Mouse (Mus musculus) spleen, adult 2 months (tissue): ENCODE results near the gene Ifna14. TPM values are rescaled to one million over a fixed set of nuclear protein-coding genes. Genes with fewer than 3 reads are reported as not detected.

Experiments used
- DNase-seq, 2 experiments: peaks; one replicate each; pipeline versions ENCODE4 v3.0.0 to v3.0.0-alpha.2; 2012 to 2021; ENCODE audit warnings: low spot score in 2 of 2, low read depth in 1 of 2
- H3K27ac ChIP-seq: fragments of 200-500 bp; 2 replicates; pipeline ENCODE4 v1.5.1; 2012; ENCODE audit warnings: low read length, inconsistent platforms; ENCODE audit not compliant: insufficient read depth
- H3K27me3 ChIP-seq: fragments of 200-500 bp; 2 replicates; pipeline ENCODE4 v1.6.1; 2012; ENCODE audit warnings: mild to moderate bottlenecking, moderate library complexity, low read length, inconsistent platforms; ENCODE audit not compliant: control insufficient read depth, insufficient read depth
- H3K36me3 ChIP-seq: fragments of 200-500 bp; 2 replicates; pipeline ENCODE4 v1.6.1; 2012; ENCODE audit warnings: mild to moderate bottlenecking, low read length, inconsistent platforms; ENCODE audit not compliant: control insufficient read depth, insufficient read depth
- H3K4me1 ChIP-seq: fragments of 200-500 bp; 2 replicates; pipeline ENCODE4 v1.6.1; 2011; ENCODE audit warnings: inconsistent platforms; ENCODE audit not compliant: control insufficient read depth, insufficient read depth, insufficient read length
- H3K4me3 ChIP-seq: fragments of 200-500 bp; 2 replicates; pipeline ENCODE4 v1.5.1; 2011; ENCODE audit warnings: mild to moderate bottlenecking, inconsistent platforms; ENCODE audit not compliant: insufficient read depth, insufficient read length; ENCODE audit errors: extremely low read depth
- CTCF ChIP-seq: fragments of 200-500 bp; IDR thresholded peaks from 2 replicates; pipeline ENCODE4 v1.5.1; 2011; ENCODE audit warnings: mild to moderate bottlenecking, inconsistent platforms; ENCODE audit not compliant: insufficient read depth, insufficient read length, insufficient replicate concordance; ENCODE audit errors: extremely low read depth
- POLR2A ChIP-seq: fragments of 200-500 bp; IDR thresholded peaks from 2 replicates; pipeline ENCODE4 v1.6.1; 2011; ENCODE audit warnings: low read depth, low read length, inconsistent platforms
- WGBS: fragments of 180-500 bp; shearing (Covaris S2); methylation state at CpG from one replicate; pipeline ENCODE4 v1.1.7; 2018; 5-methylcytosine and 5-hydroxymethylcytosine counted together
- polyA plus RNA-seq: library from polyadenylated mRNA; depleted of rRNA; stranded (reverse); fragments of >200 nt; gene quantifications from 2 replicates; pipeline ENCODE4 v1.2.3, GENCODE M21; 2012

Ifna14 gene
- polyA plus RNA-seq, 1 experiment: not detected

DNA sequence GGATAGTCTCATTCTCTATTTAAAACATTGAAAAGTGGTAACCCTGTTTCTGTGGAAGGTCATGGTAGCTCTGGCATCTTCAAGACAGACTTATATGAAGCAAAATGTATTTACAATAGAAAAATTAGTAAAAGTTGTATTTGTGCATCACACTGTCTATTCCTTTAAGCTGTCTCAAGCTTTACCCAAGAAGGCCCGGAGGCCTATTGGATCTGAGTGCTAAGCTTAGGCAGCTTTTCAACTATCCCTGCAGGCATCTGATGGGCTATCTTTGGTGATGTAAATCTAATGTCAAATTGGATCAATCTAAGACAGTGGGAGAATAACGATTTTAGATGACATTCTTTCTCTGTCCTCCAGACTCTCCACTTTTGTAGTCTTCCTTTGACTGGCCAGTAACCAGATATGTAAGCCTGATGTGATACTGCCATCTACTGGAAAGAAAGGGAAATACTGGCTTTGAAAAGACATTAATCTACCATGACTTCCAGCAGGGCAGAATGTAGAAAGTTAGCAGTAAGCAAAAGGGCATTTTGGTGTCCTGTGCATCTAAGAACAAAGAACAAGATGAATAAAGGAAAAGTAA lies 27.9 kb downstream of the Ifna14 start:
- DNase-seq: peak in 1 of 2 experiments; percentile 41
- WGBS: 45% methylated on average over 2 of the region's 2 CpGs
- TF ChIP-seq POLR2A: no peak
- TF ChIP-seq CTCF: no peak

DNA sequence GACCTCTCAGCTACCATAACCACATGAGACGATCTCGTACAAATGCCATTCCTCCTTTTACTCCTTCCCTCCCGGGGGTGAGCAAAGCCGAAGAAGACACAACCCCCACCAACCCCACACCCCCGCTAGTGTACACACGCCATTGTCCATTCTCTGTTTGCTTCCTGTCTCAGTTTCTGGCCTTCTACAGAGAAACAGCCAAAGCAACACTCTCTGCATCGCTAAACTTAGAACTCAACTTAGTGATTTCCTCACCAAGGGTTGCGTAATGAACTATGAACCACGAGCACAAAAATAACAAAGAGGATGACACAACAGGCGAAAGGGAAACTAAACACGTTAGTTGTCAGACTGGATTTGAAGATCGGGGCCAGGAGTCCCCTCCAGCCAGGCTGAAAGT lies 34.3 kb downstream of the Ifna14 start:
- peaks cover 4% of the 10 kb centered on the region; the same call in 1 of the 2 replicates for H3K4me1 ChIP-seq
- no peaks in the 10 kb centered on the region for H3K27me3 ChIP-seq
- DNase-seq: no peak
- TF ChIP-seq POLR2A: no peak
- TF ChIP-seq CTCF: no peak
- H3K36me3 ChIP-seq: no peaks in the 10 kb centered on the region
- no peak overlapping the region for H3K27ac ChIP-seq
- 16% methylated on average over 12 of the region's 12 CpGs for WGBS
- H3K4me3 ChIP-seq: no peak overlapping the region

More for the DNA sequence above, 27.9 kb downstream of the Ifna14 start:
- Histone ChIP-seq H3K36me3 (no peaks in the 10 kb centered on the region), H3K4me3 (no peak overlapping the region), H3K27ac (no peak overlapping the region), H3K4me1 (no peaks in the 10 kb centered on the region), H3K27me3 (no peaks in the 10 kb centered on the region)

DNA sequence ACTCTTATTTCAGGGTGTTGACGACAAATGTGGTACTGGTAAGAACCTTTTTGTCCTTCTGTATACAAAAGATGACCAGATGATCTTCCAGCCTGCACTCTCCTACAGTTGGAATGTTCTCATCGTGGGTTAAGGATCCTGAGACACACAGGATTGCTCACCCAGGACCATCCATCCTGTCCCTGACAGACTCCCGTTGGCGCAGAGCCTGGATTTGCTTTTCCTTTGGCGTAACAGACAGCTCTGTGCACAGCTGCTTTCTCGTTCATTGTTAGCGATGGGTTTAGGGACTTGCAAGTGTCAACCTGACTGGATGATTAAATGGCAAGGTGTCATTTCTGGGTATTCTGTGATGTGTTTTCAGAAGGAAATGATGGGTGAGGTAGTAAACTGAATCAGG lies 35.0 kb downstream of the Ifna14 start:
- Histone ChIP-seq H3K27ac (no peak overlapping the region), H3K36me3 (no peaks in the 10 kb centered on the region), H3K4me1 (peaks cover 4% of the 10 kb centered on the region; the same call in 1 of the 2 replicates), H3K27me3 (no peaks in the 10 kb centered on the region), H3K4me3 (no peak overlapping the region)
- 85% methylated on average over 7 of the region's 7 CpGs for WGBS
- TF ChIP-seq POLR2A (no peak), CTCF (no peak)
- DNase-seq: no peak

DNA sequence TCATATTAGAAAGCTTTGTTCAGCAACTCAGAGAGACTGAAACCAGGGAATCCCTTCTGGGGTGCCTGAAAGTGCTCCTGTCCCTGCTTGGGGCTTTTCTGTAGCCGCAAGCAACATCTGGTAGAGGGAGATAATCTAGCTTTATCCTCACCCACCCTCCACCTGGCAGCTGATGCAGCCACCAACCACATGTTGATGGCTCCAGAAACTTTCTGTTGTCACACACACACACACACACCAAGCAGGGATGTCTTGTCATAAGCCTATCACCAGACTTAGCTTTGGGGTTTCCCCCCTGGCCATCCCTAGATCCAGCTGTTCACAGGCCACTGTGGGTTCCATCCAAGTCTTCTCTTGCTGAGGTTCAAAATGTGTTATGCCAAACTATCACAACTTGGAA lies 35.9 kb downstream of the Ifna14 start:
- TF ChIP-seq CTCF: no peak
- TF ChIP-seq POLR2A: no peak
- Histone ChIP-seq H3K4me1 (peaks cover 4% of the 10 kb centered on the region; the same call in 1 of the 2 replicates), H3K4me3 (no peak overlapping the region), H3K27me3 (no peaks in the 10 kb centered on the region), H3K27ac (no peak overlapping the region), H3K36me3 (no peaks in the 10 kb centered on the region)
- DNase-seq: no peak
- WGBS: 77% methylated on average over 1 of the region's 1 CpGs

DNA sequence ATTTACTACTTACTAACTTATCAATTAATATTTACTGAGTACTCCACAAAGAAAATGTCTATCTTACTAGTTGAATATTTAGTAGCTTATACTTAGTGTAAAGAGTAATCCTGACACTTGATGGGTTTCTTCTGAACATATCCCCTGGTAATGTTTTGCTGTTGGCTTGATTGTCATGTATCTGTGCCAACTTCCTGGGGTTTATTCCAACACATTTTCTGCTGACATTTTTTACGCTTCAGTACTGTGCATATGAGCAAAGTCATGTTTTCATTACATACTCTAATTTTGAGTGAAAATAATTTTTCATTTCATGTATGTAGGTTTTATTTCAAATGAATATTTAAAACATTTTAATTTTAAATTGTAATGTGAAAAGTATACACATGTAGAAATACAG lies 36.7 kb downstream of the Ifna14 start:
- Histone ChIP-seq H3K27ac (no peak overlapping the region), H3K27me3 (no peaks in the 10 kb centered on the region), H3K4me3 (no peak overlapping the region), H3K36me3 (no peaks in the 10 kb centered on the region), H3K4me1 (peaks cover 4% of the 10 kb centered on the region; the same call in 1 of the 2 replicates)
- WGBS: 83% methylated on average over 1 of the region's 1 CpGs
- DNase-seq: no peak
- TF ChIP-seq CTCF (no peak), POLR2A (no peak)

DNA sequence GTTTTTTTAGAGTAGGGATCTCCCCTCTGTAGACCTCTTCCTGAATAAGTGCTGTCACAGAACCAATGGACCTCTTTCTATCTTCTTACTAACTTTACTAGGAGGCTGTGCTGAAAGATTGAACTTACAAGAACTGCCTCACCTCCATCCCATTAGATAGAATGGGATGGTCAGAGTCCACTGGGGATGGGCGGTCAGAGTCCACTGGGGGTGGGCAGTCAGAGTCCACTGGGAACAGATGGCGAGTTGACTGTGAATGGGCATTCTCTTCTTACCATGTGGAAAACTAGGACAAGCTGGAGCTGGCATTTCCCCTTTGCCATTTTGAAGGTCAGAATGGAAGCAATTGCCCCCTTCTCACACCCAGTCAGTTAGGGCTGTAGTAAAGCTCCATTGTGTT lies 38.1 kb downstream of the Ifna14 start:
- no peak overlapping the region for H3K4me3 ChIP-seq
- H3K36me3 ChIP-seq: no peaks in the 10 kb centered on the region
- H3K4me1 ChIP-seq: peaks cover 4% of the 10 kb centered on the region; the same call in 1 of the 2 replicates
- no peak for DNase-seq
- WGBS: 93% methylated on average over 2 of the region's 2 CpGs
- H3K27ac ChIP-seq: no peak overlapping the region
- H3K27me3 ChIP-seq: no peaks in the 10 kb centered on the region
- TF ChIP-seq CTCF (no peak), POLR2A (no peak)

DNA sequence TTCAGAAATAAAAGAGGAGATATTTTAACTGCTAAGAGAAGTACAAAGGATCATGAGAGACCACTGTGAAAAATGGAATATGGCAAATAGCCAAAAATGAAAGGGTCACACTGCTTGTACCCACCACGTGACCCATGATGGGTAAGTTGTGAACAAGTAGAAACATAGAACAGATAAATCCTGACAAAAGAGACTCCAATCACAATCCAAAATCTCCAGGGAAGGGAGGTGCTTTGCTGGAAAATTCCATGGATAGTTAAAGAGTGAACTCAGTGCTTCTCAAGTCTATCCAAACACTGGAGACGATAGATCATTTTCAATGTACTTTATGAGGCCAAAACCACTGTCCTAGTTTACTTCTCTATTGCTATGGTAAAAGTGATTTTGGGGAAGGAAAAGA lies 40.7 kb downstream of the Ifna14 start:
- no peak overlapping the region for H3K27ac ChIP-seq
- DNase-seq: no peak
- no peaks in the 10 kb centered on the region for H3K4me1 ChIP-seq
- H3K36me3 ChIP-seq: no peaks in the 10 kb centered on the region
- 83% methylated on average over 2 of the region's 2 CpGs for WGBS
- TF ChIP-seq CTCF (no peak), POLR2A (no peak)
- H3K27me3 ChIP-seq: no peaks in the 10 kb centered on the region
- H3K4me3 ChIP-seq: no peak overlapping the region
